Mouse (Mus musculus): ENCODE data around the gene Aaas. TPM values are rescaled to one million over a fixed set of nuclear protein-coding genes. Genes with fewer than 3 reads are reported as not detected.
A peak's percentile ranks its signal among the peaks of the same experiment; 100 is the strongest.
"Not testable (repeated sequence)": the region's sequence is repeated elsewhere in the genome, so short reads cannot be mapped to it uniquely, and the experiment has no call there.

Aaas gene
- polyA plus RNA-seq, 1 experiment from 2014 or later, result 116 TPM

DNA sequence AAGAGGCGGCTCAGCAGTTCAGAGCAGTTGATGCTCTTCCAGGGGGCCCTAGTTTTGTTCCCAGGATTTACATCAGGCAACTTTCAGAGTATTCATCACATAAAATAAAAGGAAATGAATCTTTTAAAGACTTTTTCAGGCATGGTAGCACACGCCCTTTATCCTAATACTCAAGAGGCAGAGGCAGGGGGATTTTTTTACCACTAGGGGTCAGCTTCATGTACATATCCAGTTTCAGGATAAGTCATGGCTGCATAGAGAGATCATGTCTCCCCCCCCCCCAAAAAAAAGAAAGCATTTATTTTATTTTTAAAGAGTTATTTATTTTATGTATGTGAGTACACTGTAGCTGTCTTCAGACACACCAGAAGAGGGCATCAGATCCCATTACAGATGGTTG is 3.4 kb upstream of the Aaas start:
- Histone ChIP-seq H3K27me3 (ENCODE audit: control insufficient read depth, insufficient read depth, low read length) (no peaks in the 10 kb centered on the region; the same call in 1 of the 2 replicates), H3K9me3 (ENCODE audit: control insufficient read depth, low read length) (no peaks in the 10 kb centered on the region), H3K4me3 (ENCODE audit: low read depth, low read length) (no peak overlapping the region), H3K9ac (ENCODE audit: low read length) (no peak overlapping the region), H3K27ac (replicated peaks; ENCODE audit: low read depth, low read length) (no peak overlapping the region), H3K4me1 (ENCODE audit: control insufficient read depth, insufficient read depth, low read length) (peaks cover 35% of the 10 kb centered on the region), H3K4me2 (ENCODE audit: low read depth, severe bottlenecking) (no peak overlapping the region), H3K36me3 (ENCODE audit: control insufficient read depth, insufficient read depth, low read length) (no peaks in the 10 kb centered on the region)
- DNase-seq (ENCODE audit: low spot score) (no peak), ATAC-seq (ENCODE audit: insufficient number of reproducible peaks, low FRiP score, low TSS enrichment, low read depth) (no peak)
- 84% methylated on average over 2 of the region's 2 CpGs for whole genome bisulfite sequencing

- no peaks in the 10 kb centered on the region; the same call in 1 of the 2 replicates for H3K36me3 ChIP-seq (ENCODE audit: control insufficient read depth, insufficient read depth, low read length)
- H3K27ac ChIP-seq (replicated peaks; ENCODE audit: low read depth, low read length), result no peak overlapping the region
- peaks cover 22% of the 10 kb centered on the region for H3K4me1 ChIP-seq (ENCODE audit: control insufficient read depth, insufficient read depth, low read length)
- no peak overlapping the region for H3K4me3 ChIP-seq (ENCODE audit: low read depth, low read length)
- H3K27me3 ChIP-seq (ENCODE audit: control insufficient read depth, insufficient read depth, low read length), result no peaks in the 10 kb centered on the region
- WGBS, result 58% methylated on average over 2 of the region's 2 CpGs
- no peak for ATAC-seq (ENCODE audit: insufficient number of reproducible peaks, low FRiP score, low TSS enrichment, low read depth)
- DNase-seq (ENCODE audit: low spot score), result no peak
- H3K9me3 ChIP-seq (ENCODE audit: control insufficient read depth, low read length), result no peaks in the 10 kb centered on the region
- no peak overlapping the region for H3K9ac ChIP-seq (ENCODE audit: low read length)
- H3K4me2 ChIP-seq (ENCODE audit: low read depth, severe bottlenecking), result no peak overlapping the region
Measured at GRCm38 (mm10) chr15:102352177-102352576, 1.6 kb upstream of the Aaas start.

- peak; percentile 4; the same call in 1 of the 2 replicates for ATAC-seq (ENCODE audit: insufficient number of reproducible peaks, low FRiP score, low TSS enrichment, low read depth)
- Histone ChIP-seq H3K4me1 (ENCODE audit: control insufficient read depth, insufficient read depth, low read length) (peaks cover 12% of the 10 kb centered on the region), H3K27ac (replicated peaks; ENCODE audit: low read depth, low read length) (0 out of 2 replicates have a peak overlapping the region, but pooled peaks have one; percentile 26)
Measured at GRCm38 (mm10) chr15:102350942-102351291, 346 bp upstream of the Aaas start.

GRCm38 (mm10) chr15:102346444-102346843 is 4.1 kb downstream of the Aaas start:
- ATAC-seq (ENCODE audit: insufficient number of reproducible peaks, low FRiP score, low TSS enrichment, low read depth) (no peak), DNase-seq (ENCODE audit: low spot score) (no peak)

More at GRCm38 (mm10) chr15:102350942-102351291, 346 bp upstream of the Aaas start:
- Histone ChIP-seq H3K9ac (ENCODE audit: low read length) (peak overlapping the region; percentile 57), H3K36me3 (ENCODE audit: control insufficient read depth, insufficient read depth, low read length) (no peaks in the 10 kb centered on the region; the same call in 1 of the 2 replicates), H3K27me3 (ENCODE audit: control insufficient read depth, insufficient read depth, low read length) (no peaks in the 10 kb centered on the region), H3K4me2 (ENCODE audit: low read depth, severe bottlenecking) (peak overlapping the region; percentile 86), H3K9me3 (ENCODE audit: control insufficient read depth, low read length) (no peaks in the 10 kb centered on the region), H3K4me3 (ENCODE audit: low read depth, low read length) (peak overlapping the region; percentile 90)
- no peak for DNase-seq (ENCODE audit: low spot score)
- 11% methylated on average over 11 of the region's 11 CpGs for WGBS

GRCm38 (mm10) chr15:102344490-102344889 is 6.1 kb downstream of the Aaas start:
- H3K27me3 ChIP-seq (ENCODE audit: control insufficient read depth, insufficient read depth, low read length), result no peaks in the 10 kb centered on the region
- H3K4me1 ChIP-seq (ENCODE audit: control insufficient read depth, insufficient read depth, low read length), result no peaks in the 10 kb centered on the region
- no peaks in the 10 kb centered on the region for H3K9me3 ChIP-seq (ENCODE audit: control insufficient read depth, low read length)
- no peak overlapping the region for H3K27ac ChIP-seq (replicated peaks; ENCODE audit: low read depth, low read length)
- H3K36me3 ChIP-seq (ENCODE audit: control insufficient read depth, insufficient read depth, low read length), result peaks cover 11% of the 10 kb centered on the region
- ATAC-seq (ENCODE audit: insufficient number of reproducible peaks, low FRiP score, low TSS enrichment, low read depth) (no peak), DNase-seq (ENCODE audit: low spot score) (no peak)
- no peak overlapping the region for H3K4me2 ChIP-seq (ENCODE audit: low read depth, severe bottlenecking)
- no peak overlapping the region for H3K4me3 ChIP-seq (ENCODE audit: low read depth, low read length)
- H3K9ac ChIP-seq (ENCODE audit: low read length), result no peak overlapping the region
- WGBS, result 98% methylated on average over 3 of the region's 3 CpGs

More at GRCm38 (mm10) chr15:102346444-102346843, 4.1 kb downstream of the Aaas start:
- Histone ChIP-seq H3K27ac (replicated peaks; ENCODE audit: low read depth, low read length) (no peak overlapping the region), H3K4me2 (ENCODE audit: low read depth, severe bottlenecking) (no peak overlapping the region), H3K4me1 (ENCODE audit: control insufficient read depth, insufficient read depth, low read length) (peaks cover 8% of the 10 kb centered on the region; the same call in 1 of the 2 replicates), H3K9me3 (ENCODE audit: control insufficient read depth, low read length) (no peaks in the 10 kb centered on the region), H3K36me3 (ENCODE audit: control insufficient read depth, insufficient read depth, low read length) (peaks cover 11% of the 10 kb centered on the region), H3K4me3 (ENCODE audit: low read depth, low read length) (no peak overlapping the region), H3K9ac (ENCODE audit: low read length) (no peak overlapping the region), H3K27me3 (ENCODE audit: control insufficient read depth, insufficient read depth, low read length) (no peaks in the 10 kb centered on the region)
- WGBS, result 71% methylated on average over 4 of the region's 4 CpGs

- no peak overlapping the region for H3K4me3 ChIP-seq (ENCODE audit: low read depth, low read length)
- peaks cover 27% of the 10 kb centered on the region for H3K36me3 ChIP-seq (ENCODE audit: control insufficient read depth, insufficient read depth, low read length)
- no peaks in the 10 kb centered on the region for H3K4me1 ChIP-seq (ENCODE audit: control insufficient read depth, insufficient read depth, low read length)
- no peak overlapping the region for H3K27ac ChIP-seq (replicated peaks; ENCODE audit: low read depth, low read length)
- no peaks in the 10 kb centered on the region for H3K9me3 ChIP-seq (ENCODE audit: control insufficient read depth, low read length)
- no peaks in the 10 kb centered on the region for H3K27me3 ChIP-seq (ENCODE audit: control insufficient read depth, insufficient read depth, low read length)
- WGBS, result 21% methylated on average over 1 of the region's 1 CpGs
- H3K4me2 ChIP-seq (ENCODE audit: low read depth, severe bottlenecking), result no peak overlapping the region
- DNase-seq (ENCODE audit: low spot score) (peak; percentile 69), ATAC-seq (ENCODE audit: insufficient number of reproducible peaks, low FRiP score, low TSS enrichment, low read depth) (no peak)
- H3K9ac ChIP-seq (ENCODE audit: low read length), result no peak overlapping the region
Measured at GRCm38 (mm10) chr15:102341580-102341979, 9.0 kb downstream of the Aaas start.

DNA sequence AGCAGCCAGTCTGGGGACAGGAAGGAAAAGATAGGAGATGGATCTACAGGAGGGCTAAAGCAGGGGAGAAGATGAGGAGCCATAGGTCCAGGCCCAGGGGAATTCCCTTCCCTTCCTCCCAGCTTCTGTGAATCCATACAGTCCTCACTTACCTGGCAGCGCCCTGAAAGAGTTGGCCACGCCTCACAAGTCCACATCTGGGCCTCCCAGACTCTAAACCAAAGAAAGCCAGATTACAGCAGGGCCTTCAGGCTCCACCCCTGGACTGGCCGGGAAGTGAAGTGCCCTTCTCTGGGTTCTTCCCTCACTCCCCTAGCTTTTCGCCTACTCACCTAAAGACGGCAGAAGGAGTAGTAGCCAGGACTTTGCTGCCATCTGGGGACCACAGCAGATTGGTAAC is 11.0 kb downstream of the Aaas start:
- no peaks in the 10 kb centered on the region for H3K4me1 ChIP-seq (ENCODE audit: control insufficient read depth, insufficient read depth, low read length)
- DNase-seq (ENCODE audit: low spot score), result no peak
- no peaks in the 10 kb centered on the region for H3K9me3 ChIP-seq (ENCODE audit: control insufficient read depth, low read length)
- H3K4me2 ChIP-seq (ENCODE audit: low read depth, severe bottlenecking), result no peak overlapping the region
- H3K9ac ChIP-seq (ENCODE audit: low read length), result no peak overlapping the region
- WGBS, result 52% methylated on average over 5 of the region's 5 CpGs
- no peak for ATAC-seq (ENCODE audit: insufficient number of reproducible peaks, low FRiP score, low TSS enrichment, low read depth)
- H3K27ac ChIP-seq (replicated peaks; ENCODE audit: low read depth, low read length), result no peak overlapping the region
- H3K36me3 ChIP-seq (ENCODE audit: control insufficient read depth, insufficient read depth, low read length), result peaks cover 28% of the 10 kb centered on the region
- no peak overlapping the region for H3K4me3 ChIP-seq (ENCODE audit: low read depth, low read length)
- no peaks in the 10 kb centered on the region for H3K27me3 ChIP-seq (ENCODE audit: control insufficient read depth, insufficient read depth, low read length)

- Histone ChIP-seq H3K36me3 (ENCODE audit: control insufficient read depth, insufficient read depth, low read length) (peaks cover 31% of the 10 kb centered on the region), H3K4me3 (ENCODE audit: low read depth, low read length) (no peak overlapping the region), H3K9ac (ENCODE audit: low read length) (no peak overlapping the region), H3K27ac (replicated peaks; ENCODE audit: low read depth, low read length) (no peak overlapping the region), H3K27me3 (ENCODE audit: control insufficient read depth, insufficient read depth, low read length) (no peaks in the 10 kb centered on the region), H3K4me2 (ENCODE audit: low read depth, severe bottlenecking) (no peak overlapping the region), H3K9me3 (ENCODE audit: control insufficient read depth, low read length) (no peaks in the 10 kb centered on the region), H3K4me1 (ENCODE audit: control insufficient read depth, insufficient read depth, low read length) (peaks cover 11% of the 10 kb centered on the region)
- ATAC-seq (ENCODE audit: insufficient number of reproducible peaks, low FRiP score, low TSS enrichment, low read depth) (no peak), DNase-seq (ENCODE audit: low spot score) (no peak)
- 87% methylated on average over 4 of the region's 4 CpGs for WGBS
Measured at GRCm38 (mm10) chr15:102336946-102337345, 13.6 kb downstream of the Aaas start.

DNA sequence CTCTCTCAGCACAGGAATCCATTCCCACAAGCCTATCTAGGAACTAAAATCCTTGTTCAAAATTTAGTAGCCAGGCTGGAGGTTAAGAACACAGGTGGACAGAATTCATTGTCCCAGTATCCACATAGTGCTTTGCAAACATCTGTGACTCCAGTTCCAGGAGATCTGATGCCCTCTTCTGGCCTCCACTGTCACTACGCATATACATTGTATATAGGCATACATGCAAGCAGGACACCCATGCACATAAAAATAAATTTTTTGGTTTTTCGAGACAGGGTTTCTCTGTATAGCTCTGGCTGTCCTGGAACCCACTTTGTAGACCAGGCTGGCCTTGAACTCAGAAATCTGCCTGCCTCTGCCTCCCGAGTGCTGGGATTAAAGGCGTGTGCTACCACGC is 14.6 kb downstream of the Aaas start:
- H3K9ac ChIP-seq (ENCODE audit: low read length); ATAC-seq (ENCODE audit: insufficient number of reproducible peaks, low FRiP score, low TSS enrichment, low read depth); H3K4me3 ChIP-seq (ENCODE audit: low read depth, low read length); H3K9me3 ChIP-seq (ENCODE audit: control insufficient read depth, low read length); H3K4me2 ChIP-seq (ENCODE audit: low read depth, severe bottlenecking); H3K27ac ChIP-seq (replicated peaks; ENCODE audit: low read depth, low read length); H3K27me3 ChIP-seq (ENCODE audit: control insufficient read depth, insufficient read depth, low read length): not testable (repeated sequence)
- Histone ChIP-seq H3K36me3 (ENCODE audit: control insufficient read depth, insufficient read depth, low read length) (peaks cover 31% of the 10 kb centered on the region), H3K4me1 (ENCODE audit: control insufficient read depth, insufficient read depth, low read length) (peaks cover 11% of the 10 kb centered on the region)
- DNase-seq (ENCODE audit: low spot score), result peak; percentile 51
- 91% methylated on average over 5 of the region's 5 CpGs for WGBS

Measured in limb, embryonic 11.5 days (tissue).